Mouse (Mus musculus): ENCODE data around the gene Sirt2.

DNA sequence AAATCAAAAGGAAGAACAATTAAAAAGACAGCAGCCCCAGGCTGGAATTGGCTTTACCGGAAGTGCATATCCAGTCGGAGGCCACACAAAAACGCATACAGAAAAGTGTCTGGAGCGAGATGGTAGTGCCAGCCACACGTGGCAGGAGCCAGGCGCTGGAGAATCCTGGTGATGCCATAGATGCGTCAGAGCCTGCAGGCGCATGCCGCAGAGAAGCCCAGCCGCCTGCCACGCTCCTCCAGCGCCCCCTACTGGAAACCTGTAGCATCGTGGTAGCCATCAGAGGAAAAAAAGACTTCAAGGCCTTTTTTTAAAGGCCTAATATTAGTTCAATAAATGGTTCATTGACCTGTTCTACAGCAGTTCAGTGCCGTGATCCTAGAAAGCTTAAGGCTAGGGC is 39.9 kb upstream of the Sirt2 start:
- no peak for TF ChIP-seq RCOR1 (IDR thresholded peaks at IDR 0.05; ENCODE audit: low read depth, low read length)
- peak; percentile 40; the same call in 1 of the 2 replicates for TF ChIP-seq TCF12 (IDR thresholded peaks at IDR 0.05; ENCODE audit: low read depth, low read length)
- TF ChIP-seq EP300 (IDR thresholded peaks at IDR 0.05; ENCODE audit: low read depth in 1 of 2, low read length in 2 of 2), result no peak
- TF ChIP-seq CTCF (IDR thresholded peaks at IDR 0.05 in 2 of 3, conservative IDR thresholded peaks at IDR 0.05 in 1 of 3; ENCODE audit: control insufficient read depth in 1 of 3, insufficient read depth in 1 of 3, low read depth in 2 of 3, low read length in 3 of 3, poor library complexity in 1 of 3, severe bottlenecking in 1 of 3), result peak; percentile 93 to 97 (median 96)
- no peak for TF ChIP-seq MAFK (IDR thresholded peaks at IDR 0.05; ENCODE audit: borderline replicate concordance, low read depth, low read length)
- TF ChIP-seq USF1 (IDR thresholded peaks at IDR 0.05; ENCODE audit: low read depth, low read length), result 0 out of 2 replicates have a peak, but pooled peaks have one; percentile 11

Measured in MEL (cell line).